Mouse (Mus musculus): Measurements from ENCODE around the gene Rbm8a2. TPM values are rescaled to one million over a fixed set of nuclear protein-coding genes. Genes with fewer than 3 reads are reported as not detected.

Rbm8a2 gene
- polyA plus RNA-seq, 1 experiment = 1.2 TPM

- Histone ChIP-seq H3K27ac (ENCODE audit: insufficient read depth, low read length) (no peak overlapping the region), H3K4me3 (replicated peaks; ENCODE audit: insufficient read depth, low read depth, low read length) (no peak overlapping the region), H3K4me1 (ENCODE audit: control insufficient read depth, insufficient read depth, low read length) (peaks cover 2% of the 10 kb centered on the region; the same call in 1 of the 2 replicates), H3K27me3 (ENCODE audit: control insufficient read depth, insufficient read depth, low read length) (0 out of 2 replicates have a peak, but pooled peaks cover 1% of the 10 kb centered on the region)
- peak; percentile 3; the same call in 1 of the 2 replicates for TF ChIP-seq CTCF (IDR thresholded peaks at IDR 0.05; ENCODE audit: borderline replicate concordance, insufficient read depth, low read depth, low read length)
- no peak for TF ChIP-seq POLR2A (IDR thresholded peaks at IDR 0.05; ENCODE audit: borderline replicate concordance, insufficient read depth, low read length)
- no peak for DNase-seq
- 93% methylated on average over 2 of the region's 2 CpGs for WGBS
Observed at GRCm38 (mm10) chr1:176008411-176008810, 29.5 kb upstream of the Rbm8a2 start.

DNA sequence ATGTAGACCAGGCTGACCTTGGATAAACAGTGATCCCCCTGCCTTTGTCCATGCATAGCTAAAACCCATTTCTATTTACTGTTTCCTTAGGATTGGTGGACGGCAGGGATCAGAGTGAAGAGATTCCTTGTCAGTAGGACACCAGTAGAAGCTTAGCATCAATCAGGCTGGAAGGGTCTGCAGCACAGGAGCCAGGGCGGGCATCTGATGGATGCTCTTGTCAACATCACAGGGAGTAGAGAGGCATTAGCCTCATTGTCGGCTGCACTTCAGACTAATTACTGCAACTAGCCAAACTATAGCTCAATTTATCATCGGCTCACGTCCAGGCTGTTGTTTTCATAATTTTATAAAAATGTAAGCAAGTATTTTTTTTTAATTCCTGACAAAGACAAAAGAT, 21.7 kb upstream of the Rbm8a2 start:
- WGBS = 82% methylated on average over 5 of the region's 5 CpGs
- DNase-seq = no peak
- TF ChIP-seq POLR2A (IDR thresholded peaks at IDR 0.05; ENCODE audit: borderline replicate concordance, insufficient read depth, low read length) (no peak), CTCF (IDR thresholded peaks at IDR 0.05; ENCODE audit: borderline replicate concordance, insufficient read depth, low read depth, low read length) (no peak)

DNA sequence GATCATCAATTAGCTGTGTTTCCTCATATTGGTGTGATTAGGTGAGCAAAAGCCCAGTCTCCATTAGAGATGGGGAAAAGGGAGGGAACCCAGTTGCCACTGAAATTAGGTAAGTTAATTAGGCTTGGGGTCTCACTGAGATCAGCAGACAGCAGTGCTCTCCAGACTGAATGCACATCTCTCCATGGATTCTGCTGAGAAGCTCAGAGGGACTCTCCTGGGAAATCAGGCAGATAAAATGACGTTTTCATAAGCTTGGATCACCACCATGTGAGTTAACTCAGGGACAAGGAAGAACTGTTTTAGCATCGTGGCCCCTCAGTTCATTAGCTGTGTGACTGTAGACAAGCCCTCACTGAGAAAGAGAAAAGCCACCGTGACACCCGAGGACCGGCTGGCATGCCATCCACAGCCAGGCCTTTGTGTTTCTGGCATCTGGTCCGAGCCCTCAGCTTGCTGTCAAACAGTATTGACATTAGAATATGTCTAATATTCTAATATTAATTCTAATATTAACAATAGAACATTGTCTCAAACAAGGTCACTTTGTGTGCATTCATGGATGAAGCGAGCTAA, 18.2 kb upstream of the Rbm8a2 start:
- H3K4me1 ChIP-seq (ENCODE audit: control insufficient read depth, insufficient read depth, low read length) = peaks cover 7% of the 10 kb centered on the region; the same call in 1 of the 2 replicates
- H3K27me3 ChIP-seq (ENCODE audit: control insufficient read depth, insufficient read depth, low read length) = no peaks in the 10 kb centered on the region
- no peak overlapping the region for H3K4me3 ChIP-seq (replicated peaks; ENCODE audit: insufficient read depth, low read depth, low read length)
- WGBS = 39% methylated on average over 7 of the region's 7 CpGs
- H3K27ac ChIP-seq (ENCODE audit: insufficient read depth, low read length) = no peak overlapping the region
- TF ChIP-seq POLR2A (IDR thresholded peaks at IDR 0.05; ENCODE audit: borderline replicate concordance, insufficient read depth, low read length) (no peak), CTCF (IDR thresholded peaks at IDR 0.05; ENCODE audit: borderline replicate concordance, insufficient read depth, low read depth, low read length) (no peak)
- peak in 1 of 2 experiments; percentile 19 for DNase-seq

More for the DNA sequence above, 21.7 kb upstream of the Rbm8a2 start:
- no peak overlapping the region for H3K27ac ChIP-seq (ENCODE audit: insufficient read depth, low read length)
- H3K27me3 ChIP-seq (ENCODE audit: control insufficient read depth, insufficient read depth, low read length) = no peaks in the 10 kb centered on the region
- no peak overlapping the region for H3K4me3 ChIP-seq (replicated peaks; ENCODE audit: insufficient read depth, low read depth, low read length)
- H3K4me1 ChIP-seq (ENCODE audit: control insufficient read depth, insufficient read depth, low read length) = peaks cover 9% of the 10 kb centered on the region; the same call in 1 of the 2 replicates

- WGBS = 76% methylated on average over 4 of the region's 4 CpGs
- H3K4me3 ChIP-seq (replicated peaks; ENCODE audit: insufficient read depth, low read depth, low read length) = no peak overlapping the region
- TF ChIP-seq POLR2A (IDR thresholded peaks at IDR 0.05; ENCODE audit: borderline replicate concordance, insufficient read depth, low read length) = no peak
- no peak for TF ChIP-seq CTCF (IDR thresholded peaks at IDR 0.05; ENCODE audit: borderline replicate concordance, insufficient read depth, low read depth, low read length)
- no peaks in the 10 kb centered on the region for H3K27me3 ChIP-seq (ENCODE audit: control insufficient read depth, insufficient read depth, low read length)
- no peak for DNase-seq
- no peak overlapping the region for H3K27ac ChIP-seq (ENCODE audit: insufficient read depth, low read length)
- peaks cover 3% of the 10 kb centered on the region; the same call in 1 of the 2 replicates for H3K4me1 ChIP-seq (ENCODE audit: control insufficient read depth, insufficient read depth, low read length)
Observed at GRCm38 (mm10) chr1:175988912-175989311, 10.0 kb upstream of the Rbm8a2 start.

- Histone ChIP-seq H3K27ac (ENCODE audit: insufficient read depth, low read length) (no peak overlapping the region), H3K4me1 (ENCODE audit: control insufficient read depth, insufficient read depth, low read length) (peaks cover 3% of the 10 kb centered on the region; the same call in 1 of the 2 replicates), H3K27me3 (ENCODE audit: control insufficient read depth, insufficient read depth, low read length) (no peaks in the 10 kb centered on the region), H3K4me3 (replicated peaks; ENCODE audit: insufficient read depth, low read depth, low read length) (no peak overlapping the region)
- TF ChIP-seq POLR2A (IDR thresholded peaks at IDR 0.05; ENCODE audit: borderline replicate concordance, insufficient read depth, low read length) = no peak
- TF ChIP-seq CTCF (IDR thresholded peaks at IDR 0.05; ENCODE audit: borderline replicate concordance, insufficient read depth, low read depth, low read length) = no peak
- peak in 1 of 2 experiments; percentile 48 for DNase-seq
- 60% methylated on average over 5 of the region's 5 CpGs for WGBS
Observed at GRCm38 (mm10) chr1:175988448-175988847, 9.5 kb upstream of the Rbm8a2 start.

- H3K4me1 ChIP-seq (ENCODE audit: control insufficient read depth, insufficient read depth, low read length) = peaks cover 22% of the 10 kb centered on the region; the same call in 1 of the 2 replicates
- 13% methylated on average over 5 of the region's 5 CpGs for WGBS
- TF ChIP-seq POLR2A (IDR thresholded peaks at IDR 0.05; ENCODE audit: borderline replicate concordance, insufficient read depth, low read length) = no peak
- TF ChIP-seq CTCF (IDR thresholded peaks at IDR 0.05; ENCODE audit: borderline replicate concordance, insufficient read depth, low read depth, low read length) = no peak
- DNase-seq = peak; percentile 45 to 73
- no peak overlapping the region for H3K4me3 ChIP-seq (replicated peaks; ENCODE audit: insufficient read depth, low read depth, low read length)
- no peaks in the 10 kb centered on the region for H3K27me3 ChIP-seq (ENCODE audit: control insufficient read depth, insufficient read depth, low read length)
- no peak overlapping the region for H3K27ac ChIP-seq (ENCODE audit: insufficient read depth, low read length)
Observed at GRCm38 (mm10) chr1:175970710-175971109, 8.2 kb downstream of the Rbm8a2 start.

DNA sequence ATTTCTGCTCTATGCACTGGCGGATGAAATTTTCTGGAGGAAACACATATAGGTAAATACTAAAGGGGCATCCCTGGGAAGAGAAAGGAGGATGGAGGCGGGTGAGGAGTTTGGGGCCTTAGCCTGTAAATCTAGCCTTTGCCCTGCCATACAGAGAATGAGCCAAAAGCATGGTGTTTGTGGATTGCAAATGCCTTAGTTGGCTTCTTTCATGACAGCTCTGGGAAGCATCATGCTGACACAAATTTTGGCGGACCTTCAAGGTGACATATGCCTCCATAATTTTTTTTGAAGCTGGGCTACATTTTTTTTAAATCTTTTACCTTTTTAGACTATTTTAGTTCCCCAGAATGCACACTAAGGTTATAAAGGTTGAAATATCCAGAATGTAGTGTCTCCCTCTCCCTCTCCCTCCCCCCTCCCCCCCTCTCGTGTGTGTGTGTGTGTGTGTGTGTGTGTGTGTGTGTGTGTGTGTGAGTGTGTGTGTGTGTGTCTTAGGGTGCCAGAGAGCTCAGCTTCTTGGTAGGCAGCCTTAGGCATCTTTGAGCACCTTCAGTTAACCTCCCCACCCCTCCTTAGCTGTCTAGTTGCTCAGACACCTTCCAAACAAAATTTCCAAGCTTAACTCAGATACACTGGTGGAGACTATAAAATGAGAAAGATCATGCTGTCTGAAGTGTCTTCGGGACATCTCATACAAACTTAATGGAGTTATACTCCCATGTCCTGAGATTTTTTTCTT, 11.7 kb downstream of the Rbm8a2 start:
- DNase-seq = peak; percentile 80 to 93
- peaks cover 22% of the 10 kb centered on the region; the same call in 1 of the 2 replicates for H3K4me1 ChIP-seq (ENCODE audit: control insufficient read depth, insufficient read depth, low read length)
- no peak overlapping the region for H3K4me3 ChIP-seq (replicated peaks; ENCODE audit: insufficient read depth, low read depth, low read length)
- WGBS = 25% methylated on average over 5 of the region's 5 CpGs
- H3K27me3 ChIP-seq (ENCODE audit: control insufficient read depth, insufficient read depth, low read length) = no peaks in the 10 kb centered on the region
- TF ChIP-seq POLR2A (IDR thresholded peaks at IDR 0.05; ENCODE audit: borderline replicate concordance, insufficient read depth, low read length) (no peak), CTCF (IDR thresholded peaks at IDR 0.05; ENCODE audit: borderline replicate concordance, insufficient read depth, low read depth, low read length) (no peak)
- peak overlapping the region; percentile 83 for H3K27ac ChIP-seq (ENCODE audit: insufficient read depth, low read length)

Measured in cerebellum, adult 2 months (tissue).